Mouse (Mus musculus): ENCODE results near the gene Gbp4. TPM values are rescaled to one million over a fixed set of nuclear protein-coding genes. Genes with fewer than 3 reads are reported as not detected.
A peak's percentile ranks its signal among the peaks of the same experiment; 100 is the strongest.
"Not testable (repeated sequence)": the region's sequence is repeated elsewhere in the genome, so short reads cannot be mapped to it uniquely, and the experiment has no call there.

Gene Gbp4
- polyA plus RNA-seq (2015; fragmentation: Nextera tagmentation; extraction: Ambion mirVana): 1.2 and 1.4 TPM in 2 replicates

GRCm38 (mm10) chr5:105139409-105140088 lies at the start of gene Gbp4, which contains the start of the genes Gbp9 and Gbp8:
Gbp4 (minus strand) TSS chr5:105139586.
Gbp9 (minus strand) TSS chr5:105139539.
Gbp8 (minus strand) TSS chr5:105139540.
- Histone ChIP-seq H3K27ac (ENCODE audit: low read depth) (0 out of 2 replicates have a peak within 1 kb of the TSS, but pooled peaks have one; percentile 11), H3K4me2 (ENCODE audit: low read depth, low read length) (peak within 1 kb of the TSS; percentile 30)
- 11% methylated on average over 2 of the region's 2 CpGs for WGBS (ENCODE audit: insufficient replicate concordance)
- H3K9me3 ChIP-seq (ENCODE audit: low read length); H3K4me1 ChIP-seq (ENCODE audit: insufficient read depth); H3K9ac ChIP-seq (replicated peaks); H3K27me3 ChIP-seq (ENCODE audit: insufficient read depth, low read length); H3K36me3 ChIP-seq (replicated peaks; ENCODE audit: insufficient read depth, low read length); H3K4me3 ChIP-seq (ENCODE audit: low read depth, low read length): not testable (repeated sequence)
- DNase-seq: peak; percentile 27
- peak; percentile 69 for ATAC-seq

GRCm38 (mm10) chr5:105181446-105181845 lies 42.1 kb upstream of the Gbp4 start:
- Histone ChIP-seq H3K27ac (ENCODE audit: low read depth) (no peak overlapping the region), H3K4me2 (ENCODE audit: low read depth, low read length) (no peak overlapping the region), H3K4me1 (ENCODE audit: insufficient read depth) (no peaks in the 10 kb centered on the region), H3K4me3 (ENCODE audit: low read depth, low read length) (no peak overlapping the region), H3K9me3 (ENCODE audit: low read length) (no peaks in the 10 kb centered on the region), H3K9ac (replicated peaks) (no peak overlapping the region), H3K27me3 (ENCODE audit: insufficient read depth, low read length) (no peaks in the 10 kb centered on the region), H3K36me3 (replicated peaks; ENCODE audit: insufficient read depth, low read length) (no peaks in the 10 kb centered on the region)
- DNase-seq (no peak), ATAC-seq (no peak)
- TF ChIP-seq EP300 (IDR thresholded peaks at IDR 0.05; ENCODE audit: low read depth) (no peak), CTCF (IDR thresholded peaks at IDR 0.05; ENCODE audit: low read depth) (no peak)

- Histone ChIP-seq H3K4me2 (ENCODE audit: low read depth, low read length) (no peak overlapping the region), H3K27me3 (ENCODE audit: insufficient read depth, low read length) (no peaks in the 10 kb centered on the region), H3K27ac (ENCODE audit: low read depth) (no peak overlapping the region), H3K4me3 (ENCODE audit: low read depth, low read length) (no peak overlapping the region), H3K9ac (replicated peaks) (no peak overlapping the region), H3K9me3 (ENCODE audit: low read length) (no peaks in the 10 kb centered on the region), H3K4me1 (ENCODE audit: insufficient read depth) (no peaks in the 10 kb centered on the region), H3K36me3 (replicated peaks; ENCODE audit: insufficient read depth, low read length) (no peaks in the 10 kb centered on the region)
- WGBS (ENCODE audit: insufficient replicate concordance): 65% methylated on average over 5 of the region's 5 CpGs
- no peak for ATAC-seq
- no peak for DNase-seq
- no peak for TF ChIP-seq EP300 (IDR thresholded peaks at IDR 0.05; ENCODE audit: low read depth)
- no peak for TF ChIP-seq CTCF (IDR thresholded peaks at IDR 0.05; ENCODE audit: low read depth)
Observed at GRCm38 (mm10) chr5:105156582-105156981, 17.2 kb upstream of the Gbp4 start.

GRCm38 (mm10) chr5:105154049-105154448 lies 14.7 kb upstream of the Gbp4 start:
- Histone ChIP-seq H3K9me3 (ENCODE audit: low read length) (no peaks in the 10 kb centered on the region), H3K36me3 (replicated peaks; ENCODE audit: insufficient read depth, low read length) (no peaks in the 10 kb centered on the region), H3K4me2 (ENCODE audit: low read depth, low read length) (no peak overlapping the region), H3K4me3 (ENCODE audit: low read depth, low read length) (no peak overlapping the region), H3K9ac (replicated peaks) (no peak overlapping the region), H3K27ac (ENCODE audit: low read depth) (no peak overlapping the region), H3K4me1 (ENCODE audit: insufficient read depth) (no peaks in the 10 kb centered on the region), H3K27me3 (ENCODE audit: insufficient read depth, low read length) (no peaks in the 10 kb centered on the region)
- DNase-seq (no peak), ATAC-seq (no peak)
- TF ChIP-seq CTCF (IDR thresholded peaks at IDR 0.05; ENCODE audit: low read depth): no peak
- TF ChIP-seq EP300 (IDR thresholded peaks at IDR 0.05; ENCODE audit: low read depth): no peak

GRCm38 (mm10) chr5:105148062-105148461 lies 8.7 kb upstream of the Gbp4 start:
- not testable (repeated sequence) for H3K4me2 ChIP-seq (ENCODE audit: low read depth, low read length); H3K4me3 ChIP-seq (ENCODE audit: low read depth, low read length); DNase-seq; H3K9ac ChIP-seq (replicated peaks); H3K9me3 ChIP-seq (ENCODE audit: low read length); ATAC-seq; H3K27ac ChIP-seq (ENCODE audit: low read depth); H3K36me3 ChIP-seq (replicated peaks; ENCODE audit: insufficient read depth, low read length); H3K27me3 ChIP-seq (ENCODE audit: insufficient read depth, low read length); H3K4me1 ChIP-seq (ENCODE audit: insufficient read depth)
- WGBS (ENCODE audit: insufficient replicate concordance): 38% methylated on average over 2 of the region's 2 CpGs

GRCm38 (mm10) chr5:105146447-105146846 lies 7.1 kb upstream of the Gbp4 start:
- H3K4me3 ChIP-seq (ENCODE audit: low read depth, low read length): no peak overlapping the region
- no peak overlapping the region for H3K4me2 ChIP-seq (ENCODE audit: low read depth, low read length)
- H3K27ac ChIP-seq (ENCODE audit: low read depth): no peak overlapping the region
- H3K4me1 ChIP-seq (ENCODE audit: insufficient read depth): no peaks in the 10 kb centered on the region
- no peak for DNase-seq
- no peaks in the 10 kb centered on the region for H3K36me3 ChIP-seq (replicated peaks; ENCODE audit: insufficient read depth, low read length)
- TF ChIP-seq EP300 (IDR thresholded peaks at IDR 0.05; ENCODE audit: low read depth) (no peak), CTCF (IDR thresholded peaks at IDR 0.05; ENCODE audit: low read depth) (no peak)
- no peak overlapping the region for H3K9ac ChIP-seq (replicated peaks)
- no peaks in the 10 kb centered on the region for H3K27me3 ChIP-seq (ENCODE audit: insufficient read depth, low read length)
- no peaks in the 10 kb centered on the region for H3K9me3 ChIP-seq (ENCODE audit: low read length)
- ATAC-seq: no peak

- ATAC-seq: not testable (repeated sequence)
Observed at GRCm38 (mm10) chr5:105145731-105146130, 6.3 kb upstream of the Gbp4 start.

GRCm38 (mm10) chr5:105140089-105140810 lies 864 bp upstream of the Gbp4 start:
- H3K4me3 ChIP-seq (ENCODE audit: low read depth, low read length); H3K4me1 ChIP-seq (ENCODE audit: insufficient read depth); H3K4me2 ChIP-seq (ENCODE audit: low read depth, low read length); H3K36me3 ChIP-seq (replicated peaks; ENCODE audit: insufficient read depth, low read length); DNase-seq; H3K27me3 ChIP-seq (ENCODE audit: insufficient read depth, low read length); H3K9me3 ChIP-seq (ENCODE audit: low read length); ATAC-seq; H3K9ac ChIP-seq (replicated peaks): not testable (repeated sequence)
- 0 out of 2 replicates have a peak overlapping the region, but pooled peaks have one; percentile 7 for H3K27ac ChIP-seq (ENCODE audit: low read depth)
- 50% methylated on average over 2 of the region's 2 CpGs for WGBS (ENCODE audit: insufficient replicate concordance)

More at GRCm38 (mm10) chr5:105145731-105146130, 6.3 kb upstream of the Gbp4 start:
- 25% methylated on average over 3 of the region's 3 CpGs for WGBS (ENCODE audit: insufficient replicate concordance)
- H3K4me1 ChIP-seq (ENCODE audit: insufficient read depth); DNase-seq; H3K4me2 ChIP-seq (ENCODE audit: low read depth, low read length); H3K4me3 ChIP-seq (ENCODE audit: low read depth, low read length); H3K9me3 ChIP-seq (ENCODE audit: low read length); H3K9ac ChIP-seq (replicated peaks); H3K36me3 ChIP-seq (replicated peaks; ENCODE audit: insufficient read depth, low read length); H3K27me3 ChIP-seq (ENCODE audit: insufficient read depth, low read length): not testable (repeated sequence)
- 0 out of 2 replicates have a peak overlapping the region, but pooled peaks have one; percentile 3 for H3K27ac ChIP-seq (ENCODE audit: low read depth)

All from liver, postnatal 0 days (tissue).